Mouse (Mus musculus): ENCODE data around the gene Gm20390.

The Gm20390 gene

GRCm38 (mm10) chr11:93968005-93968847 lies at the start of gene Gm20390, which contains the start of gene Nme1:
Gm20390 (minus strand) TSS chr11:93968293.
Nme1 (minus strand) TSS chr11:93968521.
- in situ Hi-C loops (cut with MboI; ENCODE audit: unreplicated experiment in 2 of 2): loop anchor here (10.0 to 25.0 kb wide), 2 partner anchors 257 to 344 kb away; partner anchors contain the start of gene Luc7l3 (in 1 of the 2)

GRCm38 (mm10) chr11:94003346-94003745 lies 35.3 kb upstream of the Gm20390 start:
- in situ Hi-C loops (cut with MboI; ENCODE audit: unreplicated experiment in 2 of 2): no loop called here

GRCm38 (mm10) chr11:93999276-93999675 lies 31.2 kb upstream of the Gm20390 start:
- in situ Hi-C loops (cut with MboI; ENCODE audit: unreplicated experiment in 2 of 2): no loop called here

GRCm38 (mm10) chr11:93997141-93997775 lies 29.2 kb upstream of the Gm20390 start:
- in situ Hi-C loops (cut with MboI; ENCODE audit: unreplicated experiment in 2 of 2): no loop called here

- in situ Hi-C loops (cut with MboI; ENCODE audit: unreplicated experiment in 2 of 2): no loop called here
Observed at GRCm38 (mm10) chr11:93996306-93997140, 28.4 kb upstream of the Gm20390 start.

- in situ Hi-C loops (cut with MboI; ENCODE audit: unreplicated experiment in 2 of 2): no loop called here
Observed at GRCm38 (mm10) chr11:93995720-93996305, 27.7 kb upstream of the Gm20390 start, which contains the start of gene Spag9. Spag9 (plus strand) TSS chr11:93996091.

GRCm38 (mm10) chr11:93995111-93995719 lies 27.1 kb upstream of the Gm20390 start:
- in situ Hi-C loops (cut with MboI; ENCODE audit: unreplicated experiment in 2 of 2): no loop called here

GRCm38 (mm10) chr11:93994531-93994930 lies 26.4 kb upstream of the Gm20390 start:
- in situ Hi-C loops (cut with MboI; ENCODE audit: unreplicated experiment in 2 of 2): no loop called here

- in situ Hi-C loops (cut with MboI; ENCODE audit: unreplicated experiment in 2 of 2): no loop called here
Observed at GRCm38 (mm10) chr11:93988328-93989062, 20.4 kb upstream of the Gm20390 start.

- in situ Hi-C loops (cut with MboI; ENCODE audit: unreplicated experiment in 2 of 2): no loop called here
Observed at GRCm38 (mm10) chr11:93987625-93988327, 19.7 kb upstream of the Gm20390 start.

- in situ Hi-C loops (cut with MboI; ENCODE audit: unreplicated experiment in 2 of 2): no loop called here
Observed at GRCm38 (mm10) chr11:93987026-93987425, 18.9 kb upstream of the Gm20390 start.

GRCm38 (mm10) chr11:93986298-93986697 lies 18.2 kb upstream of the Gm20390 start:
- in situ Hi-C loops (cut with MboI; ENCODE audit: unreplicated experiment in 2 of 2): no loop called here

- in situ Hi-C loops (cut with MboI; ENCODE audit: unreplicated experiment in 2 of 2): no loop called here
Observed at GRCm38 (mm10) chr11:93985265-93985664, 17.2 kb upstream of the Gm20390 start.

GRCm38 (mm10) chr11:93984619-93985018 lies 16.5 kb upstream of the Gm20390 start:
- in situ Hi-C loops (cut with MboI; ENCODE audit: unreplicated experiment in 2 of 2): no loop called here

- in situ Hi-C loops (cut with MboI; ENCODE audit: unreplicated experiment in 2 of 2): no loop called here
Observed at GRCm38 (mm10) chr11:93979502-93980049, 11.5 kb upstream of the Gm20390 start.

- in situ Hi-C loops (cut with MboI; ENCODE audit: unreplicated experiment in 2 of 2): loop anchor here (5.0 to 25.0 kb wide), 2 partner anchors 114 to 339 kb away; partner anchors contain the start of gene Luc7l3 (in 1 of the 2)
Observed at GRCm38 (mm10) chr11:93972951-93973350, 4.9 kb upstream of the Gm20390 start.

GRCm38 (mm10) chr11:93969799-93970198 lies 1.7 kb upstream of the Gm20390 start:
- in situ Hi-C loops (cut with MboI; ENCODE audit: unreplicated experiment in 2 of 2): loop anchor here (5.0 to 25.0 kb wide), 3 partner anchors 118 to 343 kb away; partner anchors contain the start of gene Luc7l3 (in 1 of the 2)

- in situ Hi-C loops (cut with MboI; ENCODE audit: unreplicated experiment in 2 of 2): loop anchor here (10.0 to 25.0 kb wide), 2 partner anchors 256 to 343 kb away; partner anchors contain the start of gene Luc7l3 (in 1 of the 2)
Observed at GRCm38 (mm10) chr11:93969171-93969570, 1.1 kb upstream of the Gm20390 start.

All from v-Abl transformed pro-B cells (cell line).